Mouse (Mus musculus): ENCODE measurements at regions not wholly inside any gene's neighbourhood (a gene's known extent, or its start where the extent isn't known, plus 50 kb on each side); places are given as distances from the start of the nearest gene placed in this dataset.
A peak's percentile ranks its signal among the peaks of the same experiment; 100 is the strongest.

DNA sequence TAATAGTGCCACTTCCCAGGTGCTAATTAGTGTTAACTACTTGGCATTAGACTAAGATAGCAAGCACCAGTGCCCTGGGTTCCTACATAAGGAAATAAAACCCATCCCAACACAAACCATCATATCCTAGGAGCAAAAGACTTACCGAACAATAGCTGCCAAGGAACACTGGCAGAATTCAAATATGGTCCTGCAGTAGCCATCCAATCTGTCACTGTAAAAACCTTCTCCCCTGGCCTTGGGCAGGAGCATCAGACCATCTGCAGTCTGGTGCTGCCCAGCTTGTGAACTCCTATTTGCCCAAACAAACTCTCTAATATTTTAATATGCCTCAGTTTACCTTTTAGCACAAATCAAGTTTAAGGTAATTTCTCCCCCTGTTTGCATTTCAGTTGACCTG, 137.9 kb upstream of the Nabp1 start:
- TF ChIP-seq CTCF (IDR thresholded peaks at IDR 0.05; ENCODE audit: extremely low read depth, insufficient read depth, low read length) (no peak), POLR2A (IDR thresholded peaks at IDR 0.05; ENCODE audit: extremely low read depth, insufficient read depth, low read length) (no peak)

DNA sequence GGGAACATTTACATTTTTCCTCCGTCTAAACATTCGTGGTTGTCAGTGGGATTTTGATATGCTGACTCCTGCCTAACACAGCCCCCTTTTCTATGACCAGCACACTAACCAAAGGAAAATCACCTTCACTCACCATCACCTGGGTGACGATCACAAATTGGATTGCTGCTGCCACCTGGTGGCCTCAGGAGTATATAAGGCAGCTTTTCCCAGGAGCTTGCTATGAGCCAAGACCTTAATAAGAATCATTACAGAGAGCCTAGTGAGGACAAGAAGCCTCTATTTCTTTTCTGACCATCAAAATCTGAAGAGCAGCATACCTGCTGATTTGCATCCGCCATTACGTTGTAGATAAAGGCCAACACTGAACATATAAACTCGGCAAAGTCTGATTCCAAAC, 137.3 kb upstream of the Nabp1 start:
- Histone ChIP-seq H3K4me1 (ENCODE audit: control insufficient read depth, insufficient read depth, low read length) (no peaks in the 10 kb centered on the region), H3K27ac (ENCODE audit: insufficient read depth, low read length) (no peak overlapping the region), H3K4me3 (ENCODE audit: insufficient read depth, low read length) (no peak overlapping the region)
- no peak for TF ChIP-seq POLR2A (IDR thresholded peaks at IDR 0.05; ENCODE audit: extremely low read depth, insufficient read depth, low read length)
- TF ChIP-seq CTCF (IDR thresholded peaks at IDR 0.05; ENCODE audit: extremely low read depth, insufficient read depth, low read length) = peak; percentile 76

More for the DNA sequence above, 137.9 kb upstream of the Nabp1 start:
- H3K4me3 ChIP-seq (ENCODE audit: insufficient read depth, low read length) = no peak overlapping the region
- H3K4me1 ChIP-seq (ENCODE audit: control insufficient read depth, insufficient read depth, low read length) = no peaks in the 10 kb centered on the region
- no peak overlapping the region for H3K27ac ChIP-seq (ENCODE audit: insufficient read depth, low read length)

DNA sequence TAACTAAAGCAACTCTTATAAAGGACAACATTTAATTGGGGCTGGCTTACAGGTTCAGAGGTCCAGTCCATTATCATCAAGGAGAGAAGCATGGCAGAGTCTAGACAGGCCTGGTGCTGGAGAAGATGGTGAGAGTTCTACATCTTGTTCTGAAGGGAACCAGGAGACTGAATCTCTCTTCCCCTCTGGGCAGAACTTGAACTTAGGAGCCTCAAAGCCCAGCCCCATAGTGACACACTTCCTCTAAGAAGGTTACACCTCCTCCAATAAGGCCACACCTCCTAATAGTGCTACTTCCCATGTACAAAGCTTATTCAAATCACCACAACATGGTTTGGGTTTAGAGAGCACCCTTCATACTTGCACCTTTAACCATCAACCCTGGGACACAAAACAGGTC, 136.5 kb upstream of the Nabp1 start:
- no peaks in the 10 kb centered on the region for H3K4me1 ChIP-seq (ENCODE audit: control insufficient read depth, insufficient read depth, low read length)

DNA sequence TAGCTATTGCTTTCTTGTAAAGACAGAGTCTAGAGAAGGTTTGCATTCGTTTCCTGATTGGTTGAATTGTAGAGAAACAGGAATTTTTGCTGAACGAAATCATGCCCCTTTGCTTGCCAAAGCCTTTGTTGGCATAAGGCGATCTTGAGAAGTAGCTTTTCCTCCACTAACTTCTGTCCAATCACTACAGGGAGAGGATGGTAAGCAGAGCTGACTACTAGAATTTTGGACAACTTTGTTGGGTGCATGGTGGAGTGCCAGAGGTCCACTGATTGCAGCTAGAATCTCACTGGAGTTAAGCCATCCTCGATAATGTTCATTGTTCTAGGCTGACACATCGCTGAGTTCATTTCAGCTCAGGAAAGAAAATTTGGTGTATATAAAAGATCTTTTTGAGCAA, 131.1 kb upstream of the Nabp1 start:
- no peak overlapping the region for H3K4me3 ChIP-seq (ENCODE audit: insufficient read depth, low read length)
- H3K27ac ChIP-seq (ENCODE audit: insufficient read depth, low read length) = no peak overlapping the region

More for the DNA sequence above, 136.5 kb upstream of the Nabp1 start:
- H3K27ac ChIP-seq (ENCODE audit: insufficient read depth, low read length) = no peak overlapping the region
- TF ChIP-seq CTCF (IDR thresholded peaks at IDR 0.05; ENCODE audit: extremely low read depth, insufficient read depth, low read length) (no peak), POLR2A (IDR thresholded peaks at IDR 0.05; ENCODE audit: extremely low read depth, insufficient read depth, low read length) (no peak)
- H3K4me3 ChIP-seq (ENCODE audit: insufficient read depth, low read length) = no peak overlapping the region

DNA sequence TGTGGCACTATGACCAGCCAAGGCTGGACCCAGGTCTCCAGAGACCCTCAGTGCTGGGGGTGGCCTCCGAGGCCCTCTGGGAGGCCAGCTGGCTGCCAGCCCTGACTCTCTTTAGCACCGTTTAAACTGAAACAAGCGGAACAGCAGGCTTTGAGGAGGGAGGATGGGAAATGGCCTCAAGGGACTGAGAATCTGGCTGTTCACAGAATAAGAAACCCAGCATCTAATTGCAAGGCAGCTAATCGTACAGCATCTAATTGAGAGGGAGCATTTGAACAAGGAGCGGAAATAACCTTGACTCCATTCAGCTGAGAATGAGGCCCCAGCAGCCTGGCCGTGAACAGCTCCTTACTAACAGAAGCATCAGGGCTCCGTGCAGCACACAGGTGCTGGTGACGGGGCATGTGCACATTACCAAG, 129.2 kb upstream of the Nabp1 start:
- Histone ChIP-seq H3K4me3 (ENCODE audit: insufficient read depth, low read length) (no peak overlapping the region), H3K27ac (ENCODE audit: insufficient read depth, low read length) (no peak overlapping the region), H3K4me1 (ENCODE audit: control insufficient read depth, insufficient read depth, low read length) (no peaks in the 10 kb centered on the region)
- no peak for TF ChIP-seq POLR2A (IDR thresholded peaks at IDR 0.05; ENCODE audit: extremely low read depth, insufficient read depth, low read length)
- no peak for TF ChIP-seq CTCF (IDR thresholded peaks at IDR 0.05; ENCODE audit: extremely low read depth, insufficient read depth, low read length)

More for the DNA sequence above, 131.1 kb upstream of the Nabp1 start:
- no peaks in the 10 kb centered on the region for H3K4me1 ChIP-seq (ENCODE audit: control insufficient read depth, insufficient read depth, low read length)
- TF ChIP-seq POLR2A (IDR thresholded peaks at IDR 0.05; ENCODE audit: extremely low read depth, insufficient read depth, low read length) = no peak
- no peak for TF ChIP-seq CTCF (IDR thresholded peaks at IDR 0.05; ENCODE audit: extremely low read depth, insufficient read depth, low read length)

DNA sequence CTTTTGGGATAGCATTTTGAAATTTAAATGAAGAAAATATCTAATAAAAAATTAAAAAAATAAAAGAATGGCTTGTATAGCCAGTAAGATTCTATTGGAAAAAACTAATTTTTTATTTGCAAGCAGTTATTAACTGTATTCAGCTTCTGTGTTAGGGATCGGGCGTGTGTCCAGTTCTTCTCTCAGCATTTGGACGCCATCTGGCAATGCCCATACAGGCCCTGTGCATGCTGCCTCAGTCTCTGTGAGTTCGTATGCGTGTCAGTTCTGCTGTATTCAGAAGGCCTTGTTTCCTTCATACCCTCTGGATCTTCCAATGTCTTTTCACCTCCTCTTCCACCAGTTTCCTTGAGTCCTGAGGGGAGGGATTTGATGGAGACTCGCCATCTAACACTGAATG, 123.8 kb upstream of the Nabp1 start:
- Histone ChIP-seq H3K27ac (ENCODE audit: insufficient read depth, low read length) (no peak overlapping the region), H3K4me3 (ENCODE audit: insufficient read depth, low read length) (no peak overlapping the region), H3K4me1 (ENCODE audit: control insufficient read depth, insufficient read depth, low read length) (no peaks in the 10 kb centered on the region)
- no peak for TF ChIP-seq POLR2A (IDR thresholded peaks at IDR 0.05; ENCODE audit: extremely low read depth, insufficient read depth, low read length)
- no peak for TF ChIP-seq CTCF (IDR thresholded peaks at IDR 0.05; ENCODE audit: extremely low read depth, insufficient read depth, low read length)

DNA sequence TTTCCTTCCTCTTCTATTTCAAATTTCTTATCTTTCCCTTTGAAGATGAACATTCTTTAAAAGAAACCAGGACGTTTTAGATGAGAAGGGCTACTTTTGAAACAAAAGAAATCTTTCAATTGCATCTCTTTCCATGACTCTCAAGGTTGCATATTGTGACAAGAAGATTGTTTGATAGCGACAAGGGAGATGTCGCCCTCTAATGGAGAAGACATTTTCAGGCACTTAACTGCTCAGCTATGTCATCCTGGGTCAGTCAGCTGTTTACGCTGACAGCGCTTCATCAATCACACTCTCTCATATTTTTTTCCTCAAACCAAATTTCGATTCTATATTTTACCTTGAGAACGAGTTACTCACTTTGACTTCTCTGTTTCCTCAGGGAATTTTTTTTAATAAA, 122.2 kb upstream of the Nabp1 start:
- TF ChIP-seq POLR2A (IDR thresholded peaks at IDR 0.05; ENCODE audit: extremely low read depth, insufficient read depth, low read length) (no peak), CTCF (IDR thresholded peaks at IDR 0.05; ENCODE audit: extremely low read depth, insufficient read depth, low read length) (peak; percentile 64)
- H3K4me3 ChIP-seq (ENCODE audit: insufficient read depth, low read length) = no peak overlapping the region
- peaks cover 1% of the 10 kb centered on the region; the same call in 1 of the 2 replicates for H3K4me1 ChIP-seq (ENCODE audit: control insufficient read depth, insufficient read depth, low read length)
- H3K27ac ChIP-seq (ENCODE audit: insufficient read depth, low read length) = no peak overlapping the region

DNA sequence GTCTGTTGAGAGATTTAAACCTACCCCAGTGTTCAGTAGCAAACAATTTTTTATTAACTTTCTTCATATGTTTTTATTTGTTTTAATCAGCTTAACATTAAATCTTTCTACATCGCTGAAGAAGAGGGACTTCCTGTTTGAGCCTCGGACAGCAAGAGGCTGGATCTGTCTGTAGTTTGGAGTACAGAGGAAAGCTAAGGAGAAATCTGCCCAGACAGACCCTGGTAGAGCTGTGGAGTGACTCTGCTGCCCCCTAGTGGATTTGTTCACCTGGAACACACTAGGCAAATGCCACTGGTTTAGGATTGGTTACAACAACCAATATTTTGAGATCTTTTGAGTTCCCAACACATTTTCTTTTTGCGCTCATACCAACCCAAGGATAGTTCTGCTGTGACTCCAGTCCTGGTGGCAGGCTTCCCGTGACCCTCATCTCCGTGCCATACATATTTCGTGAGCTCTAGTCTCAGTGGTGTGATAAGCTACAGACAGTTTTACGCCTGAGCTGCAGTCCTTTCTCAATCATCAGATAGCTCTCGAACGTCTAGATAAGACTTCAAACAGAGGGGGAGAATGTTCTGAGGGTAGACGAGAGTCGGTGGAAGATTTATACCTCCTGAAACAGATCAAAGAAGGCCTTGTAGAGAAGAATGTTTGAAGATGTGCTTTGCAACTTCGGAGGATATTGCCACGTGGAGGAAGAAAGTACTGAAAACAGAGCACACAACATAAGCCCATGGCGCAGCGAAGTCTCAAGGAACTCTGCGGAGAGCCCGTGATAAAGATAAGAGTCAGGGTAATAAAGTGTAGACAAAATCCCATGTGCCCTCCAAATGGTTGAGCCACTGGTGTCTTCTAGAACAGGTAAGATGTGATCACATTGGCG, 119.0 kb upstream of the Nabp1 start:
- H3K4me3 ChIP-seq (ENCODE audit: insufficient read depth, low read length) = no peak overlapping the region
- H3K27ac ChIP-seq (ENCODE audit: insufficient read depth, low read length) = no peak overlapping the region
- no peak for TF ChIP-seq POLR2A (IDR thresholded peaks at IDR 0.05; ENCODE audit: extremely low read depth, insufficient read depth, low read length)
- peak; percentile 90 for TF ChIP-seq CTCF (IDR thresholded peaks at IDR 0.05; ENCODE audit: extremely low read depth, insufficient read depth, low read length)
- peaks cover 1% of the 10 kb centered on the region; the same call in 1 of the 2 replicates for H3K4me1 ChIP-seq (ENCODE audit: control insufficient read depth, insufficient read depth, low read length)

DNA sequence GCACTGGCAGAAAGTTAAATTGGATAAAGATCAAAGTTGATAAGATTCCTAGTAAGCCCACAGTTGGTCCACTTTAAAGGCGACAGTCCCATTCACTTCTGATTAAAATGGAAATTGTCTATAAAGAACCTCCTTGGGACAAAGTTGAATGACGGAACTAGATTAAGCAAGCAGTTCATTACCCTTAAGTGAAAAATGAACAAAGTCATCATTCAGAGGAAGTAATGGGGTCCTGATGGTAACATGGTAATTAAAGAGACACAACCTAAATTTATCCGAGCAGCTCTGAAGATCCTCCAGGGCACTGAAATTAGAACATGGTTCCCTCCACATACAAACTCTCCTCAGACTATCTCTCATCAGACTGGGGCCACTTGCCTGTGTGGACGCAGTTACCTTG, 116.4 kb upstream of the Nabp1 start:
- Histone ChIP-seq H3K4me1 (ENCODE audit: control insufficient read depth, insufficient read depth, low read length) (peaks cover 1% of the 10 kb centered on the region; the same call in 1 of the 2 replicates), H3K27ac (ENCODE audit: insufficient read depth, low read length) (no peak overlapping the region), H3K4me3 (ENCODE audit: insufficient read depth, low read length) (no peak overlapping the region)
- TF ChIP-seq POLR2A (IDR thresholded peaks at IDR 0.05; ENCODE audit: extremely low read depth, insufficient read depth, low read length) (no peak), CTCF (IDR thresholded peaks at IDR 0.05; ENCODE audit: extremely low read depth, insufficient read depth, low read length) (no peak)

Measured in cortical plate, adult 2 months (tissue).